Mouse (Mus musculus): ENCODE results near the gene Gm9048.
A peak's percentile ranks its signal among the peaks of the same experiment; 100 is the strongest.
"Not testable (repeated sequence)": the region's sequence is repeated elsewhere in the genome, so short reads cannot be mapped to it uniquely, and the experiment has no call there.

The Gm9048 gene

GRCm38 (mm10) chr10:118348579-118348978, at the start of gene Gm9048:
Gene Gm9048, minus strand, starts transcription at chr10:118348679.
- DNase-seq (ENCODE audit: low spot score in 2 of 2) = not testable (repeated sequence)

DNA sequence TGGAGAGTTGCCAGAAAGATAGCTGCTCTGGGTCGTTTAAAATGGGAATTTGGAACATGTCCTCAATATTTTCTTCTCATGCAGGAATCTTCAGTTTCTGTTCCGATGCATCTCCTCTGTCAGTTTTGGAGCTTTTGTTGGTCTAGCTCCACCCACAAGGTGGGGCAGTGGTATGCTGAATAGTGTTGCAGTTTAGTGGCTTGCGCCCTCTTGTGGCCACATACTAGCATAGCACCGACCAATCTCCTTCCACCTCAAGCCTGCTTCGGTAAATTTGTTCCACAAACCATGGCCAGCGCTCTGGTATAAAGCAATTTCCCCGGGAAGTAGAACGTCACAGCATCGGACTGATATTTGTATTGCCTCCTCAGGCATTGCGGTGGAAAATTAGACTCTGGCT, 22.0 kb upstream of the Gm9048 start:
- DNase-seq (ENCODE audit: low spot score in 2 of 2) = peak; percentile 69 to 80

DNA sequence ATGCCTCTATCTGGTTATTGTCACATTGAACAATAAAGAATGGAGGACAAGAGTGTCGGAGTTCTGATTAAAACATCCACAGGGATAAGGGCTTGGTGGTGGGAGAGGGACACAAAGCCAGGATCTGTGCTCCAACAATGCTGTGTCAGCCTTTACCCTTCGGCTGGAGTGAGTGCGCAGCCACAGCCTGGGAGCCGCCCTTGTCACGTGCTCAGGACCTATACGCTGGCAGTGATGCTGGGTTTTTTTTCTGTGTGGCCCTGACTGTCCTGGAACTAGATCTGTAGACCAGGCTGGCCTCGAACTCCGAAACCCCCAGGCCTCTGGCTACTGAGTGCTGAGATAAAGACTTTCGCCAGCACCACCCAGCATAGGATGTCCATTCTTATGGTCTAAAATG, 21.0 kb upstream of the Gm9048 start:
- DNase-seq (ENCODE audit: low spot score in 2 of 2) = no peak

DNA sequence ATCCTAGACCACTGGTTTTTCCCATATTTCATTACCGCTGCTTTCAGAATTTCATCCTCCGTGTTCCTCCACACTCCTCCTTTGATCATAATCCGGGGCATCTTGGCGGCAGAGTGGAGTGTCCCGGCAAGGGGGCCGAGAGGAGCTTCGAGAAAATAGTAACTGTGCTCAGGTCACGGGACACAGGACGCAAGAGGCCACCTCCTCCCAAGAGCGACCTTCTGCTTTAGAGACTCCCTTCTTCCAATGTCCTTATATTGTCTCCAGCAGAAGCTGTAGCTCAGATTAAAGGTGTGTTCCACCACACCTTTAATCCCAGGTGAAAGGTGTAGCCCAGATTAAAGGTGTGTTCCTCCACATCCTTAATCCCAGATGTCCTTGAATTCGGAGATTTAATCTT, 5.5 kb upstream of the Gm9048 start, which contains the start of gene Gm9049:
Gene Gm9049, minus strand, starts transcription at position 101 of the 400 bp plus-strand sequence.
- not testable (repeated sequence) for DNase-seq (ENCODE audit: low spot score in 2 of 2)

DNA sequence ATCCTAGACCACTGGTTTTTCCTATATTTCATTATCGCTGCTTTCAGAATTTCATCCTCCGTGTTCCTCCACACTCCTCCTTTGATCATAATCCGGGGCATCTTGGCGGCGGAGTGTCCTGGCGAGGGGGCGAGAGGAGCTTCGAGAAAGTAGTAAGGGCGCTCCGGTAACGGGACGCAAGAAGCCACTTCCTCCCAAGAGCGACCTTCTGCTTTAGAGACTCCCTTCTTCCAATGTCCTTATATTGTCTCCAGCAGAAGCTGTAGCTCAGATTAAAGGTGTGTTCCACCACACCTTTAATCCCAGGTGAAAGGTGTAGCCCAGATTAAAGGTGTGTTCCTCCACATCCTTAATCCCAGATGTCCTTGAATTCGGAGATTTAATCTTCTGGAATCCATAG, 5.3 kb downstream of the Gm9048 start, which contains the start of gene Gm9046:
Gene Gm9046, minus strand, starts transcription at position 101 of the 400 bp plus-strand sequence.
- not testable (repeated sequence) for DNase-seq (ENCODE audit: low spot score in 2 of 2)

- not testable (repeated sequence) for DNase-seq (ENCODE audit: low spot score in 2 of 2)
Observed at GRCm38 (mm10) chr10:118337731-118338130, 10.7 kb downstream of the Gm9048 start, which contains the start of gene Gm9045. Gene Gm9045, minus strand, starts transcription at chr10:118337831.

GRCm38 (mm10) chr10:118332308-118332707, 16.2 kb downstream of the Gm9048 start, which contains the start of gene Gm9044:
Gene Gm9044, minus strand, starts transcription at chr10:118332408.
- DNase-seq (ENCODE audit: low spot score in 2 of 2) = not testable (repeated sequence)

DNA sequence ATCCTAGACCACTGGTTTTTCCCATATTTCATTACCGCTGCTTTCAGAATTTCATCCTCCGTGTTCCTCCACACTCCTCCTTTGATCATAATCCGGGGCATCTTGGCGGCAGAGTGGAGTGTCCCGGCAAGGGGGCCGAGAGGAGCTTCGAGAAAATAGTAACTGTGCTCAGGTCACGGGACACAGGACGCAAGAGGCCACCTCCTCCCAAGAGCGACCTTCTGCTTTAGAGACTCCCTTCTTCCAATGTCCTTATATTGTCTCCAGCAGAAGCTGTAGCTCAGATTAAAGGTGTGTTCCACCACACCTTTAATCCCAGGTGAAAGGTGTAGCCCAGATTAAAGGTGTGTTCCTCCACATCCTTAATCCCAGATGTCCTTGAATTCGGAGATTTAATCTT, 21.6 kb downstream of the Gm9048 start, which contains the start of gene Gm9040:
Gene Gm9040, minus strand, starts transcription at position 101 of the 400 bp plus-strand sequence.
- DNase-seq (ENCODE audit: low spot score in 2 of 2) = not testable (repeated sequence)

DNA sequence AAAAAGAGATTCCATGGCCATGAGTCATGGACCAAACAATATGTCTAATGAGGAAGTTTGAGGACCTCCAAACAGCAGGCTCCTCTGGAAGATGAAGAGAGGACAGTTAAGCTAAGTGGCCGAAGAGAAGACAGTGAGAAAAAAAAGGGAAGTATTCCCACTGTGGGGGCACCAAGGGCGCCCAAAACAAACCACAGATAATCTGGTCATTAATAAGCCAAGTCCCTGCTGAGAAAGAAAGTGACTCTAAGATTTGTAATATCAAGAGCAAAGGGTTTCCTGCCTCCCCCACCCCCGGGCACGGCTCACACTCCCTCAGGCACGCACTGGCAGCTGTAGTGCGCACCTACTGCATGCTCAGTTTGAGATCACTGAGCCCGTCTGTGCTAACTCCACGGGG, 29.5 kb downstream of the Gm9048 start:
- no peak for DNase-seq (ENCODE audit: low spot score in 2 of 2)

DNA sequence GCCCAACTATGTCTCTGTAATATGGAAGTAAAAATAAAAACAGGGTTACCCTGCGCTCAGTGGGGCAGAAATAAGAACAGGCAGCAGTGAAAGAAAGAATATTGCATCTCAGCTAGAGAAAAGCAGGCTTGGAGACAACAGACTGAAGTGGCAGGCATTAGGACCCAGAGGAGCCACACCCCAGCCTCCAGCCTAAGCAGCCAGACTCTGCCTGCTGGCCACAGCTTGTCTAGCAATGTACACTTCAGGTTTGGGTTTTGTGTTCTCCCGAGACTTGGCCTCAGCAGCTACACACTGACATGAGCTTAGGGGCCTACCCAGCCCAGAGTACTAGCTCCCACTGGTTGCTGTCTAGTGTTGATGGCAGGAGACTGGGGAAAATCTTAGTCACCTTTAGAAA, 46.3 kb downstream of the Gm9048 start:
- not testable (repeated sequence) for DNase-seq (ENCODE audit: low spot score in 2 of 2)
